Mouse (Mus musculus): ENCODE measurements at regions not wholly inside any gene's neighbourhood (a gene's known extent, or its start where the extent isn't known, plus 50 kb on each side); places are given as distances from the start of the nearest gene placed in this dataset.

GRCm38 (mm10) chrX:11808911-11809310 lies 351.2 kb downstream of the Bcor start:
- ATAC-seq (ENCODE audit: low FRiP score) (no peak), DNase-seq (ENCODE audit: low spot score) (no peak)
- Histone ChIP-seq H3K36me3 (ENCODE audit: control insufficient read depth, insufficient read depth, low read length) (no peaks in the 10 kb centered on the region), H3K4me3 (ENCODE audit: low read depth, low read length) (no peak overlapping the region), H3K27me3 (ENCODE audit: control insufficient read depth, insufficient read depth, low read length) (peaks cover 30% of the 10 kb centered on the region), H3K4me2 (replicated peaks; ENCODE audit: low read depth, low read length) (no peak overlapping the region), H3K4me1 (replicated peaks; ENCODE audit: control insufficient read depth, insufficient read depth, low read length) (no peaks in the 10 kb centered on the region; the same call in 1 of the 2 replicates), H3K27ac (ENCODE audit: low read depth, low read length) (no peak overlapping the region), H3K9me3 (ENCODE audit: control insufficient read depth, low read length) (no peaks in the 10 kb centered on the region), H3K9ac (ENCODE audit: low read depth, low read length) (no peak overlapping the region)
- 64% methylated on average over 8 of the region's 8 CpGs for WGBS

GRCm38 (mm10) chrX:11814861-11815260 lies 345.3 kb downstream of the Bcor start:
- Histone ChIP-seq H3K4me1 (replicated peaks; ENCODE audit: control insufficient read depth, insufficient read depth, low read length) (no peaks in the 10 kb centered on the region), H3K4me3 (ENCODE audit: low read depth, low read length) (no peak overlapping the region), H3K27ac (ENCODE audit: low read depth, low read length) (no peak overlapping the region), H3K36me3 (ENCODE audit: control insufficient read depth, insufficient read depth, low read length) (no peaks in the 10 kb centered on the region), H3K4me2 (replicated peaks; ENCODE audit: low read depth, low read length) (no peak overlapping the region), H3K27me3 (ENCODE audit: control insufficient read depth, insufficient read depth, low read length) (peaks cover 2% of the 10 kb centered on the region; the same call in 1 of the 2 replicates), H3K9ac (ENCODE audit: low read depth, low read length) (no peak overlapping the region), H3K9me3 (ENCODE audit: control insufficient read depth, low read length) (no peaks in the 10 kb centered on the region)
- ATAC-seq (ENCODE audit: low FRiP score): no peak
- 50% methylated on average over 9 of the region's 9 CpGs for WGBS
- peak; percentile 31 for DNase-seq (ENCODE audit: low spot score)

- WGBS: 86% methylated on average over 4 of the region's 4 CpGs
- ATAC-seq (ENCODE audit: low FRiP score): no peak
Observed at GRCm38 (mm10) chrX:11815864-11816263, 344.3 kb downstream of the Bcor start.

GRCm38 (mm10) chrX:11818634-11819033 lies 341.5 kb downstream of the Bcor start:
- ATAC-seq (ENCODE audit: low FRiP score) (no peak), DNase-seq (ENCODE audit: low spot score) (no peak)
- no peaks in the 10 kb centered on the region for H3K4me1 ChIP-seq (replicated peaks; ENCODE audit: control insufficient read depth, insufficient read depth, low read length)
- 89% methylated on average over 3 of the region's 3 CpGs for WGBS
- H3K9me3 ChIP-seq (ENCODE audit: control insufficient read depth, low read length): no peaks in the 10 kb centered on the region
- H3K4me3 ChIP-seq (ENCODE audit: low read depth, low read length): no peak overlapping the region
- no peak overlapping the region for H3K27ac ChIP-seq (ENCODE audit: low read depth, low read length)
- H3K36me3 ChIP-seq (ENCODE audit: control insufficient read depth, insufficient read depth, low read length): no peaks in the 10 kb centered on the region
- H3K9ac ChIP-seq (ENCODE audit: low read depth, low read length): no peak overlapping the region
- H3K4me2 ChIP-seq (replicated peaks; ENCODE audit: low read depth, low read length): no peak overlapping the region
- H3K27me3 ChIP-seq (ENCODE audit: control insufficient read depth, insufficient read depth, low read length): no peaks in the 10 kb centered on the region

More at GRCm38 (mm10) chrX:11815864-11816263, 344.3 kb downstream of the Bcor start:
- Histone ChIP-seq H3K27ac (ENCODE audit: low read depth, low read length) (no peak overlapping the region), H3K4me2 (replicated peaks; ENCODE audit: low read depth, low read length) (no peak overlapping the region), H3K9ac (ENCODE audit: low read depth, low read length) (no peak overlapping the region), H3K4me1 (replicated peaks; ENCODE audit: control insufficient read depth, insufficient read depth, low read length) (no peaks in the 10 kb centered on the region), H3K36me3 (ENCODE audit: control insufficient read depth, insufficient read depth, low read length) (no peaks in the 10 kb centered on the region), H3K27me3 (ENCODE audit: control insufficient read depth, insufficient read depth, low read length) (no peaks in the 10 kb centered on the region), H3K9me3 (ENCODE audit: control insufficient read depth, low read length) (no peaks in the 10 kb centered on the region), H3K4me3 (ENCODE audit: low read depth, low read length) (no peak overlapping the region)
- no peak for DNase-seq (ENCODE audit: low spot score)

- H3K4me1 ChIP-seq (replicated peaks; ENCODE audit: control insufficient read depth, insufficient read depth, low read length): no peaks in the 10 kb centered on the region
- H3K27me3 ChIP-seq (ENCODE audit: control insufficient read depth, insufficient read depth, low read length): no peaks in the 10 kb centered on the region
- H3K4me3 ChIP-seq (ENCODE audit: low read depth, low read length): no peak overlapping the region
- no peak for DNase-seq (ENCODE audit: low spot score)
- no peaks in the 10 kb centered on the region for H3K36me3 ChIP-seq (ENCODE audit: control insufficient read depth, insufficient read depth, low read length)
- 80% methylated on average over 2 of the region's 2 CpGs for WGBS
- ATAC-seq (ENCODE audit: low FRiP score): no peak
- no peak overlapping the region for H3K9ac ChIP-seq (ENCODE audit: low read depth, low read length)
- H3K9me3 ChIP-seq (ENCODE audit: control insufficient read depth, low read length): no peaks in the 10 kb centered on the region
- H3K27ac ChIP-seq (ENCODE audit: low read depth, low read length): no peak overlapping the region
- no peak overlapping the region for H3K4me2 ChIP-seq (replicated peaks; ENCODE audit: low read depth, low read length)
Observed at GRCm38 (mm10) chrX:11821165-11821564, 339.0 kb downstream of the Bcor start.

- no peak for ATAC-seq (ENCODE audit: low FRiP score)
- no peak overlapping the region for H3K27ac ChIP-seq (ENCODE audit: low read depth, low read length)
- H3K27me3 ChIP-seq (ENCODE audit: control insufficient read depth, insufficient read depth, low read length): no peaks in the 10 kb centered on the region; the same call in 1 of the 2 replicates
- H3K9me3 ChIP-seq (ENCODE audit: control insufficient read depth, low read length): no peaks in the 10 kb centered on the region
- no peaks in the 10 kb centered on the region for H3K36me3 ChIP-seq (ENCODE audit: control insufficient read depth, insufficient read depth, low read length)
- H3K9ac ChIP-seq (ENCODE audit: low read depth, low read length): no peak overlapping the region
- H3K4me1 ChIP-seq (replicated peaks; ENCODE audit: control insufficient read depth, insufficient read depth, low read length): no peaks in the 10 kb centered on the region
- WGBS: 45% methylated on average over 16 of the region's 16 CpGs
- H3K4me2 ChIP-seq (replicated peaks; ENCODE audit: low read depth, low read length): no peak overlapping the region
- DNase-seq (ENCODE audit: low spot score): no peak
- H3K4me3 ChIP-seq (ENCODE audit: low read depth, low read length): no peak overlapping the region
Observed at GRCm38 (mm10) chrX:11821880-11822768, 338.0 kb downstream of the Bcor start.

GRCm38 (mm10) chrX:11825948-11826347 lies 334.2 kb downstream of the Bcor start:
- no peak for ATAC-seq (ENCODE audit: low FRiP score)
- H3K9ac ChIP-seq (ENCODE audit: low read depth, low read length): no peak overlapping the region
- DNase-seq (ENCODE audit: low spot score): no peak
- H3K4me2 ChIP-seq (replicated peaks; ENCODE audit: low read depth, low read length): no peak overlapping the region
- H3K4me1 ChIP-seq (replicated peaks; ENCODE audit: control insufficient read depth, insufficient read depth, low read length): no peaks in the 10 kb centered on the region
- no peak overlapping the region for H3K27ac ChIP-seq (ENCODE audit: low read depth, low read length)
- no peaks in the 10 kb centered on the region; the same call in 1 of the 2 replicates for H3K27me3 ChIP-seq (ENCODE audit: control insufficient read depth, insufficient read depth, low read length)
- 88% methylated on average over 1 of the region's 1 CpGs for WGBS
- no peaks in the 10 kb centered on the region for H3K9me3 ChIP-seq (ENCODE audit: control insufficient read depth, low read length)
- no peaks in the 10 kb centered on the region for H3K36me3 ChIP-seq (ENCODE audit: control insufficient read depth, insufficient read depth, low read length)
- H3K4me3 ChIP-seq (ENCODE audit: low read depth, low read length): no peak overlapping the region

- Histone ChIP-seq H3K4me2 (replicated peaks; ENCODE audit: low read depth, low read length) (no peak overlapping the region), H3K9me3 (ENCODE audit: control insufficient read depth, low read length) (no peaks in the 10 kb centered on the region), H3K4me1 (replicated peaks; ENCODE audit: control insufficient read depth, insufficient read depth, low read length) (no peaks in the 10 kb centered on the region), H3K4me3 (ENCODE audit: low read depth, low read length) (no peak overlapping the region), H3K9ac (ENCODE audit: low read depth, low read length) (no peak overlapping the region), H3K27me3 (ENCODE audit: control insufficient read depth, insufficient read depth, low read length) (no peaks in the 10 kb centered on the region; the same call in 1 of the 2 replicates), H3K27ac (ENCODE audit: low read depth, low read length) (no peak overlapping the region), H3K36me3 (ENCODE audit: control insufficient read depth, insufficient read depth, low read length) (no peaks in the 10 kb centered on the region)
- DNase-seq (ENCODE audit: low spot score): peak; percentile 40
- ATAC-seq (ENCODE audit: low FRiP score): peak; percentile 71
- WGBS: 17% methylated on average over 19 of the region's 20 CpGs
Observed at GRCm38 (mm10) chrX:11826737-11827408, 333.3 kb downstream of the Bcor start.
